Mouse (Mus musculus) stomach, postnatal 0 days (tissue): Measurements from ENCODE around the gene Usf1. TPM values are rescaled to one million over a fixed set of nuclear protein-coding genes. Genes with fewer than 3 reads are reported as not detected.
A peak's percentile ranks its signal among the peaks of the same experiment; 100 is the strongest.

Experiments
- ATAC-seq: fragments of 200-750 bp; cut with Nextera tagmentation; 2 replicates; pipeline ENCODE4 v1.8.0; 2017; ENCODE audit not compliant: low FRiP score, low TSS enrichment
- DNase-seq: peaks from one replicate; pipeline ENCODE4 v3.0.0-alpha.2; 2016; ENCODE audit warnings: low spot score
- H3K27ac ChIP-seq: fragments of 300-500 bp; sonication (generic); replicated peaks from 2 replicates; pipeline ENCODE4 v1.5.1; 2014; ENCODE audit warnings: mild to moderate bottlenecking, control low read depth
- H3K27me3 ChIP-seq: fragments of 300-500 bp; sonication (generic); 2 replicates; pipeline ENCODE4 v1.6.1; 2014; ENCODE audit warnings: low read length; ENCODE audit not compliant: control insufficient read depth, insufficient read depth
- H3K36me3 ChIP-seq: fragments of 300-500 bp; sonication (generic); 2 replicates; pipeline ENCODE4 v1.6.1; 2014; ENCODE audit warnings: low read length, mixed read lengths; ENCODE audit not compliant: control insufficient read depth, insufficient read depth
- H3K4me1 ChIP-seq: fragments of 300-500 bp; sonication (generic); replicated peaks from 2 replicates; pipeline ENCODE4 v1.6.1; 2014; ENCODE audit warnings: antibody characterized with exemption; ENCODE audit not compliant: control insufficient read depth, insufficient read depth
- H3K4me2 ChIP-seq: fragments of 300-500 bp; sonication (generic); replicated peaks from 2 replicates; pipeline ENCODE4 v1.6.1; 2014; ENCODE audit warnings: low read depth, mild to moderate bottlenecking, control low read depth, moderate library complexity
- H3K4me3 ChIP-seq: fragments of 300-500 bp; sonication (generic); 2 replicates; pipeline ENCODE4 v1.5.1; 2014; ENCODE audit warnings: low read depth, low read length, control low read depth
- H3K9ac ChIP-seq: fragments of 300-500 bp; sonication (generic); 2 replicates; pipeline ENCODE4 v1.6.1; 2014; ENCODE audit warnings: mild to moderate bottlenecking, low read length, control low read depth, mixed read lengths
- H3K9me3 ChIP-seq: fragments of 300-500 bp; sonication (generic); 2 replicates; pipeline ENCODE4 v1.6.1; 2016; ENCODE audit warnings: low read length; ENCODE audit not compliant: control insufficient read depth
- CTCF ChIP-seq: IDR thresholded peaks from 2 replicates; pipeline ENCODE4 v1.5.1; 2016; ENCODE audit warnings: antibody characterized with exemption, low read depth, mild to moderate bottlenecking, moderate library complexity
- EP300 ChIP-seq: optimal IDR thresholded peaks from 2 replicates; pipeline ENCODE3; 2016; ENCODE audit warnings: antibody characterized with exemption
- WGBS: fragments of 180-500 bp; shearing (Covaris S2); extraction: QIAGEN DNeasy Blood & Tissue Kit; methylation state at CpG from one replicate; pipeline ENCODE4 v1.1.7; 2014; 5-methylcytosine and 5-hydroxymethylcytosine counted together
- polyA plus RNA-seq: library from polyadenylated mRNA; unstranded; fragments of >200 nt; fragmentation: Nextera tagmentation; extraction: Ambion mirVana; gene quantifications from 2 replicates; pipeline ENCODE4 v1.2.1, GENCODE M21; 2015

Gene Usf1
- polyA plus RNA-seq, 1 experiment from 2014 or later = 39.1 TPM

DNA sequence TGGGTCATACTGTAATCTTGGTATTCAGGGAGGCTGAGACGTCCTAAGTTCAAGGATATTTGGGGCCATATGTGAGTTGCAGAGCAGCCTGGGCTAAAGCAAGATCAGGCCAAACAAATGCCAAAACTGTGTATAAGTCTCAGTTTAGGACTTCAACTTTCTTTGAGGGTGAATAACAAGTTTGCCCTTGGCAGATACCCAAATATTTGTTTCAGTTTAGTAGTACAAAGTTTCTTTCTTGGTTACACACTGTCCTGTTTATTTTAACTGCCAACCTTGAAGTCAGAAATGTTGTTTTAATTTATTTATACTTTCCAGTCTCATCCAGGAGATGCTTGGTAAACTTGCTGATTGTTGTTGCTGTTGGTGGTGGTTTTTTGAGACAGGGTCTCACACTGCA is 24.9 kb downstream of the Usf1 start:
- WGBS = 44% methylated on average over 1 of the region's 1 CpGs
- no peak for TF ChIP-seq CTCF
- TF ChIP-seq EP300 = no peak
- H3K9me3 ChIP-seq = no peaks in the 10 kb centered on the region
- H3K27ac ChIP-seq = no peak overlapping the region
- no peak for DNase-seq
- H3K27me3 ChIP-seq = no peaks in the 10 kb centered on the region
- H3K4me2 ChIP-seq = no peak overlapping the region
- H3K4me1 ChIP-seq = peaks cover 4% of the 10 kb centered on the region; the same call in 1 of the 2 replicates
- H3K36me3 ChIP-seq = no peaks in the 10 kb centered on the region
- H3K9ac ChIP-seq = no peak overlapping the region
- no peak for ATAC-seq
- no peak overlapping the region for H3K4me3 ChIP-seq

DNA sequence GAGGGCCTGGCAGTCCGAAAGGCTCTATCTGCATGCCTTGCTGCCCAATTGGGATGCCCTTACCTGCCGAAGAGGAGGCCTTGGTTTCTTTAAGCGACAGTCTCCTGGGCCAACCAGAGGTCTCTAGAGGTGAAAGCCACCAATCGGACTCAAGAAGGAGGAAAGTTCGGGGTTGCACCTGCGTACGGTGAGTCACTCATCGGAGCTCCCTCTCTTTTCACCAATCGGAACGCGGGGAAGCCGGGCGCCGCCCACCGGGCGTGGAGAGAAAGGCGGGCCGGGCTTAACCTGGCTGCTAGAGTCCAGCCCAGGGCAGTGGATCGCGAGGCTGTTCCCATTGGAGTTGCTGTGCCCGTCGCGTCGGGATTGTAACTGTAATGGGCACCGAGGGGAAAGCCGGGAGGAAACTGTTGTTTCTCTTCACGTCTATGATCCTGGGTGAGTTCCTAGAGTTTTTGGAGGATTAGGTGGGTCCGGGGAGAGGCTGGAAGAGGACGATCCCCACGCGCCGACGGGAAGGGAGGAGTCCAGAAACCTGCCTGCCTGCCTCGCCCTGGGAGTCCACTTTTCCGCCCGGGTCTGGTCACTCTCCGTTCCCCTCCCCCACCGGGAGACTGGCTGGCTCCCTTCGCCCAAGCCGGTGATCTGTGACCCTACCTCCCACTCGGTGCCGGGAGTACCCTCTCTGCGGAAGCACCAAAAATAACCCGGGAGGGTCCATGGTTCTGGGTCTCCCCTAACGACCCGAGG is 26.3 kb downstream of the Usf1 start, which contains the start of gene F11r:
Gene F11r (plus strand): TSS at position 272 of the 750 bp plus-strand sequence.
- Histone ChIP-seq H3K27me3 (no peaks in the 10 kb centered on the region), H3K4me1 (peaks cover 4% of the 10 kb centered on the region; the same call in 1 of the 2 replicates), H3K4me2 (peak within 1 kb of the TSS; percentile 68), H3K9ac (peak within 1 kb of the TSS; percentile 72), H3K27ac (peak within 1 kb of the TSS; percentile 94), H3K9me3 (no peaks in the 10 kb centered on the region), H3K36me3 (no peaks in the 10 kb centered on the region), H3K4me3 (peak within 1 kb of the TSS; percentile 70)
- TF ChIP-seq EP300 = no peak
- peak; percentile 36 for TF ChIP-seq CTCF
- ATAC-seq (peak; percentile 90), DNase-seq (peak; percentile 99)
- WGBS = 1% methylated on average over 46 of the region's 46 CpGs

DNA sequence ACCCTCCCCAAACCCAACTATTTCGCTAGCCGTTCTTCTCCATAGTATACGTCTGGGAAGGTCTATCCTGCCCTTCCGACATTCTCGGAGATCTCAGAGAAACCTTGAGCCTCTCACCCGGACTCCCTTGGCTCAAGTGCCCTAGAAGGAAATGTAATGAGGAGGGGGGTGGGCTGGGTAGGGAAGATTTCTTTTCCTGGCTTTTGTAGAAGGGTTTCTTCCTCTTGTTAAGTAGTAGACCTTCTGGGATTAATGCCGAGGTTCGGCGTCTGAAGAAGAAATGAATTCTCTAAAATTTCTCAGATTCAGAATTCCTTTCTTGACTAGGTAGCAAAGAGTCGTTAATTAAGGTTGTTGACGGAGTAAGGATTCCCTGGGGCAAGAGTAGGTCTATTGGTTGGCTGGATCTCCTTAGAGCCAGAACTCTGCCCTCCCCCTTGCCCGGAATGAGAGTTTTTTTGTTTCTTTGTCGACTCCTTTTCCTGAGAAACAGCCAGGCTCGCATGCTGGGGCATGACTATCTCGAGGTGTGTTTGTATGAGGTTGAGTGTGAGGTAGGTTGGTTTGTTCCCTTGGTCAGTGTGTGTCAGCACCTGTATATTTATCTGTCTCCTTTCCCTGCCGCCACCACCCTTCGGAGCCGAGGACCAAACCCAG is 27.0 kb downstream of the Usf1 start:
- 9% methylated on average over 18 of the region's 18 CpGs for WGBS
- Histone ChIP-seq H3K9me3 (no peaks in the 10 kb centered on the region), H3K4me3 (peak overlapping the region; percentile 70), H3K4me2 (peak overlapping the region; percentile 68), H3K36me3 (no peaks in the 10 kb centered on the region), H3K9ac (peak overlapping the region; percentile 72), H3K27me3 (no peaks in the 10 kb centered on the region), H3K4me1 (peaks cover 4% of the 10 kb centered on the region; the same call in 1 of the 2 replicates), H3K27ac (peak overlapping the region; percentile 94)
- TF ChIP-seq EP300 (no peak), CTCF (no peak)
- peak; percentile 51 for DNase-seq
- peak; percentile 25 for ATAC-seq

- Histone ChIP-seq H3K4me2 (peak overlapping the region; percentile 68), H3K36me3 (no peaks in the 10 kb centered on the region), H3K4me1 (peaks cover 4% of the 10 kb centered on the region; the same call in 1 of the 2 replicates), H3K27ac (peak overlapping the region; percentile 94), H3K9me3 (no peaks in the 10 kb centered on the region), H3K9ac (peak overlapping the region; percentile 72), H3K4me3 (peak overlapping the region; percentile 70), H3K27me3 (no peaks in the 10 kb centered on the region)
- 36% methylated on average over 8 of the region's 8 CpGs for WGBS
- no peak for ATAC-seq
- peak; percentile 18 for DNase-seq
- TF ChIP-seq EP300 (no peak), CTCF (no peak)
Measured at GRCm38 (mm10) chr1:171439072-171439471, 28.0 kb downstream of the Usf1 start.

- peaks cover 4% of the 10 kb centered on the region; the same call in 1 of the 2 replicates for H3K4me1 ChIP-seq
- no peaks in the 10 kb centered on the region for H3K27me3 ChIP-seq
- peak overlapping the region; percentile 68 for H3K4me2 ChIP-seq
- WGBS = 17% methylated on average over 9 of the region's 9 CpGs
- peak overlapping the region; percentile 18; the same call in 1 of the 2 replicates for H3K9ac ChIP-seq
- ATAC-seq (peak; percentile 34; the same call in 1 of the 2 replicates), DNase-seq (peak; percentile 62)
- TF ChIP-seq EP300 (no peak), CTCF (peak; percentile 39)
- H3K9me3 ChIP-seq = no peaks in the 10 kb centered on the region
- peak overlapping the region; percentile 70 for H3K4me3 ChIP-seq
- H3K27ac ChIP-seq = peak overlapping the region; percentile 94
- H3K36me3 ChIP-seq = no peaks in the 10 kb centered on the region
Measured at GRCm38 (mm10) chr1:171440025-171440725, 29.1 kb downstream of the Usf1 start.
